Mouse (Mus musculus) Patski (cell line): Measurements from ENCODE around the gene Slc25a26. TPM values are rescaled to one million over a fixed set of nuclear protein-coding genes. Genes with fewer than 3 reads are reported as not detected.

ENCODE experiments used
- ATAC-seq: fragments of 100-300 bp; one replicate; pipeline ENCODE4 v1.8.0; 2021
- CTCF ChIA-PET: fragments of 350-600 bp; sonication (Branson Sonifier 250); formaldehyde crosslinking; loops from one replicate; lab custom pipeline; 2022; ENCODE audit warnings: inconsistent platforms; lab: Charles Lee
- POLR2A ChIA-PET: fragments of 350-600 bp; sonication (Branson Sonifier 250); formaldehyde crosslinking; loops from one replicate; lab custom pipeline; 2022; ENCODE audit warnings: antibody characterized with exemption, inconsistent platforms; lab: Charles Lee
- DNase-seq: peaks from one replicate; pipeline ENCODE4 v3.0.0-alpha.2; 2011; ENCODE audit warnings: low read depth, low spot score
- H3K27me3 ChIP-seq: fragments of 371-371 bp; one replicate; pipeline ENCODE4 v1.5.1; 2021
- CTCF ChIP-seq: fragments of 100-300 bp; IDR thresholded peaks from one replicate; pipeline ENCODE4 v1.5.1; 2021
- in situ Hi-C: fragments of 300-500 bp; cut with MboI; formaldehyde crosslinking; loops from 3 replicates; pipeline ENCODE4 v1.11.1; 2018; ENCODE audit warnings: low pct_unique_long_range_greater_than_20kb, mixed read lengths
- polyA plus RNA-seq: library from polyadenylated mRNA; unstranded; gene quantifications from one replicate; pipeline ENCODE4 v1.2.3, GENCODE M21; 2021

Gene Slc25a26
- polyA plus RNA-seq, 1 experiment from 2014 or later: 13.2 TPM

DNA sequence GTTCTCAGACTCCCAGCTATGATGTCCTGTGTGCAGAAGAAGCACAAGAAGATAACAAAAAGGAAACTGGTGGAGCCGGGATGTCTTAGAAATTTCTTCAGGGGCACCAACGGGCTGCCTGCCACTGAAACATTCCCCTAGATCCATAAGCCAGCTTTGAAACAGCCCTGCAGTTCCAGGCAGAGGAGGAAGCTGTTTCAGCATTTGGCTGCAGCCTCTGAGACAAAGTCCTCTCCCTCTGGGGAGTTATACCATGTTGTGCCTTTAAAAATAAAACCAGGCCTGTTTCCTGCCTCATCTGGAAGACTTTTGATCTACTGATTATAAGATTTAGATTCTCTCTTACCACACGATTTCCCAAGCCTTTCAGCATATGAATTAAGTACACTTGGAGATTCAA, 144.5 kb downstream of the Slc25a26 start:
- CTCF ChIA-PET: interaction anchor here (0.9 to 1.1 kb wide), 2 partner anchors 9 to 18 kb away, joined by 3 read pairs; no protein-coding TSS in a partner anchor
- in situ Hi-C loops: no loop called here
- POLR2A ChIA-PET: no interaction called here
- ATAC-seq (no peak), DNase-seq (no peak)
- no peaks in the 10 kb centered on the region for H3K27me3 ChIP-seq
- no peak for TF ChIP-seq CTCF

DNA sequence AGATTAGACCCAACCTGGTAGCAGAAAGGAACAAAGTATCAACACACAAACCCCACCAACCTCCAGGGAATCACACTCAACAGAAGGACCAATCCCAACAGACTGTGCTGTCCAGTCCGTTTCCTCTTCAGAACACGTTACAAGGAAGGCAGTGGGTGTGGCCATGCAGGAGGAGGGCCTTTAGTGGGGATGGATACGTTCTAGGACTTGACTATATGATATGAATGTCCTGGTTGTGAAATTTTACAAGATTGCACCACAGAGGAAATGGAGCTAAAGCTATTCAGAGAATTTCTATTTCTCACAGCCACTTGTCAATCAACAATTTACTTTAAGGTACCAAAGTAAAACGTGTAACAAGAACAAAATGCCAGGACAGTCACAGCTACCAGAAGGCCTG, 145.6 kb downstream of the Slc25a26 start:
- in situ Hi-C loops: no loop called here
- ATAC-seq: no peak

DNA sequence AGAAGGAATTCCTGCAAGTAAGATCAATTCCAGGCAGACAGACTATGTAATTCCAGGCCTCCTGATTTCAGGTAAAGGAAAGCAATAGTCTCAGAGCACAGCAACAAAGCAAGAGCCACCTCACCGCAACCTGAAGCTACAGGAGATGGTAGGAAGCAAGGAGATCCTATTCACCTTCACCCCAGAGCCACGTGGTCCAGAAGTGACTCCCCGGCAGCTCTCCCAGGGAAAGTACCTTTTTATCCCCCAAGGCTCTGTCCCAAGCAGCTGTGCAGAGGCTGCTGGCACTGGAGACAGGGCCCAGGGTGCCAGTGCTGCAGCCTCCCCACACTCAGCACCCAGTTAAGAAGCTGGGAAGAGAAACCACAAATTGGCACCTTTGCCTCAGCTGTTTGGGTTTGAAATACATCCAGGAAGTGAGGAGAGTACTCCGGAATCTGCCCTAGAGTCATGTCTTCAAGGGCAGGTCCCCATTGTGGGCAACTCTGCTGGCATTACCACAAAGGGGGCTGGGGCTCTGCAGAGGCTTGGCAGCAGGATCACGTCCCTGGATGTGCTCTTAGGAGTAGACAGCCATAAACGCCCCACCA, 146.2 kb downstream of the Slc25a26 start:
- peak; percentile 92 for DNase-seq
- no peak for TF ChIP-seq CTCF
- POLR2A ChIA-PET: interaction anchor here (0.6 to 1.6 kb wide), 4 partner anchors 11 to 159 kb away, joined by 3 to 4 read pairs (median 3); no protein-coding TSS in a partner anchor
- CTCF ChIA-PET: interaction anchor here (1.0 to 1.7 kb wide), 4 partner anchors 12 to 49 kb away, joined by 3 to 9 read pairs (median 4); no protein-coding TSS in a partner anchor
- H3K27me3 ChIP-seq: no peaks in the 10 kb centered on the region
- in situ Hi-C loops: no loop called here
- peak; percentile 65 for ATAC-seq

More for the DNA sequence above, 145.6 kb downstream of the Slc25a26 start:
- ChIA-PET CTCF (interaction anchor here (0.6 to 1.7 kb wide), 3 partner anchors 11 to 321 kb away, joined by 3 to 9 read pairs (median 3); no protein-coding TSS in a partner anchor), POLR2A (interaction anchor here (1.0 to 1.6 kb wide), 2 partner anchors 11 to 114 kb away, joined by 3 read pairs; no protein-coding TSS in a partner anchor)
- TF ChIP-seq CTCF: no peak
- H3K27me3 ChIP-seq: no peaks in the 10 kb centered on the region
- no peak for DNase-seq

DNA sequence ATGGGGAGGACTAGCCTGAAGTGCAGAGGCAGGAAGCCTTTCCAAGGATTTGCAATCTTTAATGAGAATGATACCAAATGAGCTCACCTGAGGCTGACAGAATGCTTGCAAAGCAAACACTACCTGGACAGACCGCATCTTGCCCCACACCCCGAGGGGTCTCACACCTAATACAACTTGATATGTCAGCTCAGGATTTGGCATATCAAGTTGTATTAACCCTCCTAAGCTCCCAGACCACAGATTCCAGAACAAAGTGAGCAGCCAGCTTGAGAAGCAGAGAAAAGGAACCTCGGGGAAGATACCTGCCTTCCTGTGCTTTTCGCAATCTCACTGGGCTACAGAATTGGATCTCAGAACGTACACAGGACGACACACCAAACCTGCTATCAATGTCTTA, 146.8 kb downstream of the Slc25a26 start:
- ATAC-seq (no peak), DNase-seq (no peak)
- POLR2A ChIA-PET: interaction anchor here (0.6 to 1.6 kb wide), 5 partner anchors 10 to 158 kb away, joined by 3 to 4 read pairs (median 3); no protein-coding TSS in a partner anchor
- TF ChIP-seq CTCF: no peak
- CTCF ChIA-PET: interaction anchor here (1.0 to 1.7 kb wide), 4 partner anchors 12 to 50 kb away, joined by 3 to 9 read pairs (median 4); no protein-coding TSS in a partner anchor
- H3K27me3 ChIP-seq: no peaks in the 10 kb centered on the region
- in situ Hi-C loops: no loop called here

DNA sequence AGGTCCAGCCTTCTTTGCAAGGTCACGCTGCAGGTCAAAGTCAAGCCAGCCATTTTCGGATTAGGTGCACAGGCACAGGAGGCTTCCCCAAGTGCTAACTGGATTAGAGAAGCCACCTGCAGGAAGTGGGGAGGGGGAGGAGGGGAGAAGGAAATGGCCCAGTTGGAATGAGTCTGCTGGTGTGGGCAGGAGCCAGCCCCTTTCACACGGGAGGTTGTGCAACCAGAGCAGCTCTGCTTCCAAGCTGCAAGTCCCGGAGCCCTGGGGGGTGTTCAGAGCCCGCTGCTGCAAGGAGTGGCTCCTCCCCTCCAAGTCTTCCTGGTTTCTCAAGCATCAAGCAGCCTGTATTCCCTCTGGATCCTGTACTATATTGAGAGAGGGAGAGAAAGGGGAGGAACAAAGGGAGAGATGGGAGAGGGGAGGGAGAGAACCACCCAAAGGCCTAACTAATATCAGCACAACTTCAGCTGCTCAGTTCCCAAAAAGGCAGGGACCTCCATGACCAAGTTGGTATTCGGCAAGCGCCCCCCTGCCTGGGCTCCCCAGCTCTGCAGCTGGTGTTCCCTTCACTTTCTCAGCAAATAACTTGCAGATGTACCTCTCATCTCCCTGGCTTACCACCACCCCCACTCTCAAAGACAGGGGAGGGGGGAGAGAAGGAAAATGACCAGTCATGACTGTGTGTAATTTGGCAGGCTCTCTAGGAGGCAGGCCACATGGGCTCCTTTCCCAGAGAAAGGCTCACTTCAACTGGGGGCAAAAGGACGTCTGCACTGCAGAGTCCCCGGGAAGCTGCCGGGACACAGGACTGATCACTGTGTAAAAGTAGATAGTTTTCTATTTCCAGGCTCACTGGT, 147.7 kb downstream of the Slc25a26 start:
- ChIA-PET CTCF (interaction anchor here (0.8 to 2.0 kb wide), 3 partner anchors 9 to 20 kb away, joined by 3 to 9 read pairs (median 5); no protein-coding TSS in a partner anchor), POLR2A (interaction anchor here (0.6 to 1.9 kb wide), 6 partner anchors 10 to 289 kb away, joined by 3 to 12 read pairs (median 4); partner anchors contain the start of gene Lrig1)
- no peak for TF ChIP-seq CTCF
- in situ Hi-C loops: no loop called here
- peak; percentile 75 for ATAC-seq
- H3K27me3 ChIP-seq: no peaks in the 10 kb centered on the region
- peak; percentile 88 for DNase-seq

DNA sequence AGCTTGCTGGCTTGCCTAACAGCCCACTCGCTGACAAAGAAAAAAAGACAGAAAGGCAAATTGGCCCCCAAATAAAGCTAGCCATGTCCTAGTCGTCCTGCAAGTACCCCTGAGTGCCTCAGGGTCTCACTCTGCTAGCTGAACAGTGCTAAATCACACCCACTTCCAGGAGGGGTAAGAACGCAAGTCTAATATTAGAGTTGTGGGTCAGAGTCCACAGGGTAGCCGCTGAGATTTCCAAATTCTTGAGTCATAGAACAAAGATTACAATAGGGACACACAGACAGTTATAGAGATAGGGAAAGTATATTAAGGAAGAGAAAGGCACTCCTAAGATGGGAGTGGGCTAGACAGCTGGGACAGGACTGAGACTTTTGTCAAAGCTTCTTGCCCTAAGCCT, 148.4 kb downstream of the Slc25a26 start:
- no peak for TF ChIP-seq CTCF
- ChIA-PET CTCF (interaction anchor here (1.2 to 2.0 kb wide), 3 partner anchors 10 to 26 kb away, joined by 3 to 5 read pairs (median 5); no protein-coding TSS in a partner anchor), POLR2A (interaction anchor here (0.9 to 1.9 kb wide), 4 partner anchors 9 to 288 kb away, joined by 3 to 12 read pairs (median 4); partner anchors contain the start of gene Lrig1)
- no peaks in the 10 kb centered on the region for H3K27me3 ChIP-seq
- DNase-seq (no peak), ATAC-seq (no peak)
- in situ Hi-C loops: no loop called here

DNA sequence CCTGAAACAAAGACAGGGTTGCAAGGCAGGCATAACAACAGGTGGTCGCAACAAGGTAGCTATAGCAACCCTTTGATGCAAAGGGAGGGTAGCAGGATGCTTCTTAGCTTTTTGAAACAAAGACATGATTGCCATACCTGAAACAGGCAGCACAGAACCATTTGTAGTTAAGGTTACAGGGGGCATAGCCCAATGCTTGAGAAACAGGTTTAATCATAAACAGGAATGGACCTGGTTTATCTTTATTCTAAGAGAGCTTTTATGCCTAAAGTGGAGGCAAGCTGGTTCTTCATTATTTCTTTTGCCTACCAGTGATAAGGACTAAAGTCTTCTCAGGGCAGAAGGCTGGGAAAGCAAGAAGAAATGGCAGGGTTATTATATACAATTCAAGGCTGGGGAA, 149.5 kb downstream of the Slc25a26 start:
- ChIA-PET POLR2A (interaction anchor here (1.7 kb wide), 1 partner anchor 8 kb away, joined by 12 read pairs; no protein-coding TSS in a partner anchor), CTCF (interaction anchor here (0.7 to 2.0 kb wide), 7 partner anchors 11 to 46 kb away, joined by 3 to 5 read pairs (median 4); no protein-coding TSS in a partner anchor)
- in situ Hi-C loops: no loop called here
- ATAC-seq (no peak), DNase-seq (no peak)
- TF ChIP-seq CTCF: no peak
- no peaks in the 10 kb centered on the region for H3K27me3 ChIP-seq

DNA sequence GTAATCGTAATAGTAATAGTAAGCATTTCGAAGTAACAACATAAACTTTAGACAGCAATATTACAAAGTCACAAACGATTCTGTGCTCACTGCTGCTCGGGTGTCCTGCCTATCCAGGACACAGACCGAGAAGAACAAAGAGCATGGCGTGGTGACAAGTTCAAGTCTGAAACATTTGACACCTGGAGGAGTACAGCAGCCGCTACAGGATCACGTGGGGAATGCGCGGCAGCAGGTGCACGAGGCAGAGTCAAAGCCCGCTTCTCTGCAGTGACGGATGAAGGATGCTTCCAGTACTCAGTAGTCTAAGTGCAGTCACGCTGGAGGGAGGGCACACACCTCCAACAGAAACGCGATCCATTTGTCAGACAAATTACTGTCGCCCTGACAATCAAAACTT, 151.4 kb downstream of the Slc25a26 start:
- no peaks in the 10 kb centered on the region for H3K27me3 ChIP-seq
- ATAC-seq (no peak), DNase-seq (no peak)
- ChIA-PET POLR2A (no interaction called here), CTCF (interaction anchor here (1.5 to 1.6 kb wide), 2 partner anchors 25 to 89 kb away, joined by 4 read pairs; no protein-coding TSS in a partner anchor)
- in situ Hi-C loops: no loop called here
- TF ChIP-seq CTCF: no peak

DNA sequence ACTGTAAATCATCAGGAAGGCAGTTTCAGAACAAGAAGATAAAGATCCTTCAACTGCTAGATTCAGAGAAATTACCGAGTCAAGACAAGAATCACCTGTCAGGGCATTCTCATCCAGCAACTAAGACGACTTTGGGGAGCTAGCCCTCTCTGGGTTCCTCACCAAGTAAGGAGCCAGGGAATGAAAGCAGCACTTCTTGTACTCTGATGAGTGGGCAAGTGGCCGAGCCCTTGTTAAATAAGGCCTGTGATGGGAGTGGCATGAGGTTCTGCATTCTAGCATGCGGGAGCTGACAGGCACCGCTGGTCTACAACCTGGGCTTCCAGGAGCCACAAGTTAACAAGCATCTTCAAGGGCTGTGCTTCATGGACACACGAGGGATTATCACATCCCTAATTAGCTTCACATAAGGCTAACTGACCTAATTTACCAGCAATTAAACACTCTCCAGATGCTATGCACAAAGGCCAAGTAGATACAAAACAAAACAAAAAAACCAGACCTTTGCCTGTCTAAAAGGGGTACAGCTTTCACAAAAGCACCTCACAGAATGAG, 152.6 kb downstream of the Slc25a26 start:
- no peak for DNase-seq
- TF ChIP-seq CTCF: no peak
- ATAC-seq: no peak
- POLR2A ChIA-PET: interaction anchor here (0.9 kb wide), 1 partner anchor 18 kb away, joined by 4 read pairs; no protein-coding TSS in a partner anchor
- CTCF ChIA-PET: interaction anchor here (1.6 to 1.7 kb wide), 2 partner anchors 26 to 33 kb away, joined by 4 to 8 read pairs; no protein-coding TSS in a partner anchor
- H3K27me3 ChIP-seq: no peaks in the 10 kb centered on the region
- in situ Hi-C loops: no loop called here
